Mouse (Mus musculus): ENCODE measurements around the gene Syt14. TPM values are rescaled to one million over a fixed set of nuclear protein-coding genes. Genes with fewer than 3 reads are reported as not detected.

The Syt14 gene
- polyA plus RNA-seq, 1 experiment from 2014 or later: 8.3 TPM

GRCm38 (mm10) chr1:193024311-193024710 is 11.3 kb downstream of the Syt14 start:
- Histone ChIP-seq H3K4me3 (no peak overlapping the region), H3K4me1 (no peaks in the 10 kb centered on the region), H3K27ac (no peak overlapping the region), H3K36me3 (no peaks in the 10 kb centered on the region), H3K9me3 (replicated peaks) (no peaks in the 10 kb centered on the region), H3K4me2 (replicated peaks) (no peak overlapping the region), H3K9ac (no peak overlapping the region), H3K27me3 (no peaks in the 10 kb centered on the region)
- no peak for ATAC-seq (ENCODE audit: low FRiP score)
- 72% methylated on average over 1 of the region's 1 CpGs for WGBS

- 93% methylated on average over 2 of the region's 2 CpGs for WGBS
- Histone ChIP-seq H3K9me3 (replicated peaks) (no peaks in the 10 kb centered on the region), H3K36me3 (no peaks in the 10 kb centered on the region), H3K27ac (no peak overlapping the region), H3K4me1 (no peaks in the 10 kb centered on the region), H3K27me3 (no peaks in the 10 kb centered on the region), H3K9ac (no peak overlapping the region), H3K4me3 (no peak overlapping the region), H3K4me2 (replicated peaks) (no peak overlapping the region)
- ATAC-seq (ENCODE audit: low FRiP score): no peak
Observed at GRCm38 (mm10) chr1:193012351-193012750, 23.2 kb downstream of the Syt14 start.

GRCm38 (mm10) chr1:193011000-193011769 is 24.4 kb downstream of the Syt14 start:
- H3K9me3 ChIP-seq (replicated peaks): no peaks in the 10 kb centered on the region
- no peaks in the 10 kb centered on the region for H3K4me1 ChIP-seq
- no peak overlapping the region for H3K27ac ChIP-seq
- WGBS: 90% methylated on average over 3 of the region's 3 CpGs
- no peak for ATAC-seq (ENCODE audit: low FRiP score)
- no peak overlapping the region for H3K9ac ChIP-seq
- H3K36me3 ChIP-seq: no peaks in the 10 kb centered on the region
- no peak overlapping the region for H3K4me3 ChIP-seq
- H3K4me2 ChIP-seq (replicated peaks): no peak overlapping the region
- no peaks in the 10 kb centered on the region for H3K27me3 ChIP-seq

GRCm38 (mm10) chr1:193004581-193004980 is 31.0 kb downstream of the Syt14 start:
- WGBS: 87% methylated on average over 1 of the region's 1 CpGs
- ATAC-seq (ENCODE audit: low FRiP score): no peak
- Histone ChIP-seq H3K27ac (no peak overlapping the region), H3K4me3 (no peak overlapping the region), H3K36me3 (no peaks in the 10 kb centered on the region), H3K9me3 (replicated peaks) (no peaks in the 10 kb centered on the region), H3K4me2 (replicated peaks) (no peak overlapping the region), H3K9ac (no peak overlapping the region), H3K27me3 (no peaks in the 10 kb centered on the region), H3K4me1 (no peaks in the 10 kb centered on the region)

- Histone ChIP-seq H3K9ac (no peak overlapping the region), H3K4me1 (no peaks in the 10 kb centered on the region), H3K9me3 (replicated peaks) (no peaks in the 10 kb centered on the region), H3K4me2 (replicated peaks) (no peak overlapping the region), H3K4me3 (no peak overlapping the region), H3K36me3 (no peaks in the 10 kb centered on the region), H3K27ac (no peak overlapping the region), H3K27me3 (no peaks in the 10 kb centered on the region)
- ATAC-seq (ENCODE audit: low FRiP score): no peak
- WGBS: 91% methylated on average over 2 of the region's 2 CpGs
Observed at GRCm38 (mm10) chr1:193003953-193004352, 31.6 kb downstream of the Syt14 start.

- Histone ChIP-seq H3K27me3 (no peaks in the 10 kb centered on the region), H3K9me3 (replicated peaks) (no peaks in the 10 kb centered on the region), H3K4me2 (replicated peaks) (no peak overlapping the region), H3K36me3 (no peaks in the 10 kb centered on the region), H3K9ac (no peak overlapping the region), H3K4me3 (no peak overlapping the region), H3K27ac (no peak overlapping the region), H3K4me1 (no peaks in the 10 kb centered on the region)
- no peak for ATAC-seq (ENCODE audit: low FRiP score)
- 94% methylated on average over 4 of the region's 4 CpGs for WGBS
Observed at GRCm38 (mm10) chr1:193002307-193002706, 33.3 kb downstream of the Syt14 start.

- no peaks in the 10 kb centered on the region for H3K27me3 ChIP-seq
- no peak overlapping the region for H3K9ac ChIP-seq
- no peak overlapping the region for H3K27ac ChIP-seq
- H3K4me3 ChIP-seq: no peak overlapping the region
- H3K4me1 ChIP-seq: no peaks in the 10 kb centered on the region
- no peaks in the 10 kb centered on the region for H3K36me3 ChIP-seq
- no peak for ATAC-seq (ENCODE audit: low FRiP score)
- no peak overlapping the region for H3K4me2 ChIP-seq (replicated peaks)
- no peaks in the 10 kb centered on the region for H3K9me3 ChIP-seq (replicated peaks)
- WGBS: 86% methylated on average over 2 of the region's 2 CpGs
Observed at GRCm38 (mm10) chr1:193001587-193001986, 34.0 kb downstream of the Syt14 start.

- no peaks in the 10 kb centered on the region for H3K27me3 ChIP-seq
- H3K9me3 ChIP-seq (replicated peaks): no peaks in the 10 kb centered on the region
- H3K27ac ChIP-seq: no peak overlapping the region
- no peak overlapping the region for H3K4me3 ChIP-seq
- no peak for ATAC-seq (ENCODE audit: low FRiP score)
- H3K9ac ChIP-seq: no peak overlapping the region
- H3K4me1 ChIP-seq: no peaks in the 10 kb centered on the region
- H3K4me2 ChIP-seq (replicated peaks): no peak overlapping the region
- no peaks in the 10 kb centered on the region for H3K36me3 ChIP-seq
Observed at GRCm38 (mm10) chr1:193000908-193001307, 34.7 kb downstream of the Syt14 start.

- 81% methylated on average over 2 of the region's 2 CpGs for WGBS
- no peak overlapping the region for H3K27ac ChIP-seq
- no peak overlapping the region for H3K4me3 ChIP-seq
- no peak overlapping the region for H3K9ac ChIP-seq
- H3K9me3 ChIP-seq (replicated peaks): no peaks in the 10 kb centered on the region
- no peaks in the 10 kb centered on the region for H3K27me3 ChIP-seq
- H3K36me3 ChIP-seq: no peaks in the 10 kb centered on the region
- no peak overlapping the region for H3K4me2 ChIP-seq (replicated peaks)
- ATAC-seq (ENCODE audit: low FRiP score): no peak
- no peaks in the 10 kb centered on the region for H3K4me1 ChIP-seq
Observed at GRCm38 (mm10) chr1:192994179-192994873, 41.2 kb downstream of the Syt14 start.

- no peak overlapping the region for H3K27ac ChIP-seq
- no peak overlapping the region for H3K4me3 ChIP-seq
- no peaks in the 10 kb centered on the region for H3K36me3 ChIP-seq
- H3K27me3 ChIP-seq: no peaks in the 10 kb centered on the region
- no peaks in the 10 kb centered on the region for H3K4me1 ChIP-seq
- H3K9ac ChIP-seq: no peak overlapping the region
- H3K4me2 ChIP-seq (replicated peaks): no peak overlapping the region
- ATAC-seq (ENCODE audit: low FRiP score): no peak
- no peaks in the 10 kb centered on the region for H3K9me3 ChIP-seq (replicated peaks)
Observed at GRCm38 (mm10) chr1:192993491-192993890, 42.1 kb downstream of the Syt14 start.

GRCm38 (mm10) chr1:192987203-192987602 is 48.4 kb downstream of the Syt14 start:
- no peaks in the 10 kb centered on the region for H3K36me3 ChIP-seq
- H3K4me3 ChIP-seq: no peak overlapping the region
- no peaks in the 10 kb centered on the region for H3K4me1 ChIP-seq
- no peak overlapping the region for H3K4me2 ChIP-seq (replicated peaks)
- ATAC-seq (ENCODE audit: low FRiP score): no peak
- H3K27ac ChIP-seq: no peak overlapping the region
- no peaks in the 10 kb centered on the region for H3K9me3 ChIP-seq (replicated peaks)
- H3K9ac ChIP-seq: no peak overlapping the region
- no peaks in the 10 kb centered on the region for H3K27me3 ChIP-seq
- 90% methylated on average over 3 of the region's 3 CpGs for WGBS

- WGBS: 93% methylated on average over 3 of the region's 3 CpGs
- no peaks in the 10 kb centered on the region for H3K9me3 ChIP-seq (replicated peaks)
- H3K27me3 ChIP-seq: no peaks in the 10 kb centered on the region
- no peak overlapping the region for H3K27ac ChIP-seq
- no peaks in the 10 kb centered on the region for H3K4me1 ChIP-seq
- no peak overlapping the region for H3K4me2 ChIP-seq (replicated peaks)
- ATAC-seq (ENCODE audit: low FRiP score): no peak
- H3K4me3 ChIP-seq: no peak overlapping the region
- H3K36me3 ChIP-seq: no peaks in the 10 kb centered on the region
- no peak overlapping the region for H3K9ac ChIP-seq
Observed at GRCm38 (mm10) chr1:192986481-192986880, 49.1 kb downstream of the Syt14 start.

- WGBS: 77% methylated on average over 4 of the region's 4 CpGs
- H3K4me1 ChIP-seq: no peaks in the 10 kb centered on the region
- H3K9ac ChIP-seq: no peak overlapping the region
- ATAC-seq (ENCODE audit: low FRiP score): no peak
- no peaks in the 10 kb centered on the region for H3K36me3 ChIP-seq
- no peaks in the 10 kb centered on the region for H3K9me3 ChIP-seq (replicated peaks)
- H3K27ac ChIP-seq: no peak overlapping the region
- no peak overlapping the region for H3K4me3 ChIP-seq
- H3K4me2 ChIP-seq (replicated peaks): no peak overlapping the region
- no peaks in the 10 kb centered on the region for H3K27me3 ChIP-seq
Observed at GRCm38 (mm10) chr1:192984333-192984732, 51.2 kb downstream of the Syt14 start.
